Mouse (Mus musculus): ENCODE measurements around the gene Tmem165. TPM values are rescaled to one million over a fixed set of nuclear protein-coding genes. Genes with fewer than 3 reads are reported as not detected.

Gene Tmem165
- total RNA-seq, 2 experiments from 2014 or later: 44.3 to 46.1 TPM

GRCm38 (mm10) chr5:76245419-76245818 is 61.7 kb downstream of the Tmem165 start:
- no peak for DNase-seq

- DNase-seq: no peak
Measured at GRCm38 (mm10) chr5:76246539-76246938, 62.9 kb downstream of the Tmem165 start.

DNA sequence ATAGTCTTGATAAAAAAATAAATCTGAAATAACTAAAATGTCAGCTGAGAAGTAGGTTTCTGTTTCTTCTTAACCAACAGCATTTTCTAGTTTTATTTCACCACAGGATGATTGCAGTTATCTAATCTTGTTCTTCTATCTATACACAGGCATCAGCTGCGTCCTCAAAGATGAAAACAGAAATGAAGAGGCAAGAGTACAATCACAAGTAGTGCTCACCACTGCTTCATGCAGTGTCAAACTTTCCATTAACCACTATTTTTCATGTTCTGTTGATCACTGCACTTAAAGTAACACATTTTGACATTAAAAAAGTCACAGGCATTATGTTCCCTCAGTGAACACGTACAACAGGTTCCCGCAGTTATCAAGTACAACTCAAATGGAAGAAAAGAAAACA is 67.3 kb downstream of the Tmem165 start:
- no peak for DNase-seq

Other genes starting within 250 kb of the Tmem165 start
- gene Kdr, start 205.4 kb upstream of the Tmem165 start, total RNA-seq (2021): 100 to 1,000 TPM in 1 of 2 experiments, 10 to 100 TPM in 1; 93.4 to 107 TPM
- gene Srd5a3, start 43.6 kb upstream of the Tmem165 start, total RNA-seq (2021): 10 to 100 TPM; 24.1 to 26.2 TPM
- 10 to 100 TPM; 35.7 to 36.8 TPM for gene Clock, start 120.9 kb downstream of the Tmem165 start, total RNA-seq (2021)
- gene Pdcl2, start 147.3 kb downstream of the Tmem165 start, total RNA-seq (2021): not detected
- gene Nmu, start 179.9 kb downstream of the Tmem165 start, total RNA-seq (2021): not detected

Data from adrenal gland, postnatal 10 days (tissue).